Mouse (Mus musculus): ENCODE data around the gene Cd47. TPM values are rescaled to one million over a fixed set of nuclear protein-coding genes. Genes with fewer than 3 reads are reported as not detected.

Gene Cd47
- polyA plus RNA-seq, 1 experiment from 2014 or later: 38.4 TPM

DNA sequence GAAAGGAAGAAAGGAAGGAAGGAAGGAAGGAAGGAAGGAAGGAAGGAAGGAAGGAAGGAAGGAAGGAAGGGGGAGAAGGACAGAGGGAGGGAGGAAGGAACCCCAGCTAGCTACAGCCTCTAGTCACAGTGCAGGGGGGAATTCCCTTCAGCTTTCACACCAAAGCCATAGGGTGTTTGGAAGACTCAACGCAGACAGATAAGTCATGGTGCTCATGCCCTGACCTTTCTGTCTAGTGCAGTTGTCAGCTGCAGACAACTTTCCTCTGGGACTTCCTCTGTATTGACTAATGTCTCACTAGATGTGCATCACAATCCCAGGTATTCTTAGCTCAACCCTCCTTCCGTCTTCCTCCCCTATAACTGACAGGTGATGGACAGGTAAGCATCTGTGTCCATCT is 3.4 kb upstream of the Cd47 start:
- H3K27me3 ChIP-seq (ENCODE audit: low read depth, poor library complexity, severe bottlenecking): no peaks in the 10 kb centered on the region
- H3K9me3 ChIP-seq (replicated peaks): no peaks in the 10 kb centered on the region
- WGBS: 91% methylated on average over 2 of the region's 2 CpGs
- H3K27ac ChIP-seq (replicated peaks): no peak overlapping the region
- no peak for DNase-seq (ENCODE audit: low spot score)
- no peaks in the 10 kb centered on the region for H3K36me3 ChIP-seq
- H3K4me3 ChIP-seq: no peak overlapping the region
- H3K4me1 ChIP-seq: no peaks in the 10 kb centered on the region

DNA sequence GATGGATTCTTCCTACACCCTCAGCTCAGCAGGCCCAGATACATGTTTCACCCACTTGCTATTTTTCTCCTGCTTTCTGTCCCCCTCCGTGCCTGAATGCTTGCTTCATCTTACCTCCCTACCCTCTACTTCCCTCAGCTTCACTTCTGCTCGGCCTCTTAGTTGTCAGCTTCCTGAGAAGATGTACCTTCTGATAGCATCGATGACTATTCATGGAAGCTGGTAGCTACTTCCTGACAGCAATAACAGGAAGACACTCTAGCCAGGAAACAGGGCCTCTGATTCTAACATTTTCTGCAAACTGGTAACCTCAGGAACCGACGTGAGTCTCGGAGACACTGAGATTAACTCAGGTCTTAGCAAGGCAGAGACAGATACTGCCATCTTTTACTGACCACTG is 1.5 kb upstream of the Cd47 start:
- WGBS: 85% methylated on average over 6 of the region's 6 CpGs
- DNase-seq (ENCODE audit: low spot score): no peak
- Histone ChIP-seq H3K9me3 (replicated peaks) (no peaks in the 10 kb centered on the region), H3K4me1 (peaks cover 10% of the 10 kb centered on the region), H3K36me3 (no peaks in the 10 kb centered on the region), H3K27ac (replicated peaks) (no peak overlapping the region), H3K4me3 (no peak overlapping the region), H3K27me3 (ENCODE audit: low read depth, poor library complexity, severe bottlenecking) (no peaks in the 10 kb centered on the region)

DNA sequence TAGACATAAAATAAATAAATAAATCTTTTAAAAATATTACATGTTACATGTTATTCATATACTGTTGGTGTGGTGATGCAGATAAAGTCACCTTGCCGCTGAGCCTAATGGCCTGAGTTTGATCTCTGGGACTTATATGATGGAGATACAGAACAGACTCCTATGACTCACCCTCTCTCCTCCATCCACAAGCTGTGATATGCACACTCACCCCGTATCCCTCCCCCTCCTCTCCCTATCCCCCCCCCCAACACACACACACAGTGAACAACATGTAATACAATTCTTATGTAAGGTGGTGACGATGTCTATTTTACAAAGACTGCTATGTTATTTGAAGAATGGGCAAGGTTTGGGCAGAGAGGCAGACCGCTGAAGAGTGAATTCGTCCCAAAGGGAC is 663 bp downstream of the Cd47 start:
- H3K27ac ChIP-seq (replicated peaks): no peak overlapping the region
- 86% methylated on average over 5 of the region's 5 CpGs for WGBS
- no peak for DNase-seq (ENCODE audit: low spot score)
- H3K4me3 ChIP-seq: no peak overlapping the region
- H3K27me3 ChIP-seq (ENCODE audit: low read depth, poor library complexity, severe bottlenecking): 0 out of 2 replicates have a peak, but pooled peaks cover 3% of the 10 kb centered on the region
- H3K36me3 ChIP-seq: no peaks in the 10 kb centered on the region
- H3K9me3 ChIP-seq (replicated peaks): no peaks in the 10 kb centered on the region
- peaks cover 18% of the 10 kb centered on the region for H3K4me1 ChIP-seq

DNA sequence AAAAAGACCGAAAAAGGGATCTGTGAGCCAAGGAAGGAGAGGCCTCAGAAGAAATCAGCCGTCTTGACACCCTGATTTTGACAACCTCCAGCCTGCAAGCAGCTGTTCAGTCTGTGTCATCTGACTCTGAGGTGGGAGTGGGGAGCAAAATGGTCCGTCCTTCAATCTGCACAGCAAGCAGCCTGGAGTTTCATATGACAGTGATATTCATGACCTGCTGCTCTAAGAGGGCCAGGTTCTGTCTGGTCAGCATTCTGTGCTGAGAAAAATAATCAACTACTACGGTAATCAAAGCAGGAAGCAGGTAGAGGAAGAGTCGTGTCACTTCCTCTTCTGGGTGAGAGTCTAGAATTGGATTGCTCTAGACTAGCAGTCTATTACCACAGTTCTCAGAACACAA is 1.1 kb downstream of the Cd47 start:
- 83% methylated on average over 5 of the region's 5 CpGs for WGBS
- 0 out of 2 replicates have a peak, but pooled peaks cover 6% of the 10 kb centered on the region for H3K27me3 ChIP-seq (ENCODE audit: low read depth, poor library complexity, severe bottlenecking)
- no peak for DNase-seq (ENCODE audit: low spot score)
- H3K27ac ChIP-seq (replicated peaks): no peak overlapping the region
- peaks cover 18% of the 10 kb centered on the region for H3K4me1 ChIP-seq
- no peaks in the 10 kb centered on the region for H3K36me3 ChIP-seq
- H3K4me3 ChIP-seq: no peak overlapping the region
- H3K9me3 ChIP-seq (replicated peaks): no peaks in the 10 kb centered on the region

DNA sequence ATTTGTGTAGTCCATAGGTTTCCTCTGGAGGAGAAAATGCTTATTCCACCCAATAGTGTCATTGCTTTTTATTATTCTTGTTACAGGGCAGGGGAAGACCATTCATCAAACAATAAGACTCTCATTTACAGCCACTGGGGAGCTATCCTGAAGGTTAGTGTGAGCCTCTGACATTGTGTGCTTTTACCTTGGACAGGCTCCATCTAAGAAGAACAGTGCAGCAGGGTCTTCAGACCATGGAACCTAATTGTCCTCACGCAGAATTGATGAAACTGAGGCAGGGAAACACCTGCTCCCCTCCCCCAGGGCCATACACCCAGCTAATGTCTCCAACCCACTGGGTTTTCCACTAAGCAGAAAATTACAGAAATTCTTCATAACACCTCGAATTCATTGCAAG is 2.7 kb downstream of the Cd47 start:
- H3K4me3 ChIP-seq: no peak overlapping the region
- H3K27me3 ChIP-seq (ENCODE audit: low read depth, poor library complexity, severe bottlenecking): 0 out of 2 replicates have a peak, but pooled peaks cover 6% of the 10 kb centered on the region
- H3K9me3 ChIP-seq (replicated peaks): no peaks in the 10 kb centered on the region
- H3K27ac ChIP-seq (replicated peaks): no peak overlapping the region
- no peak for DNase-seq (ENCODE audit: low spot score)
- 59% methylated on average over 2 of the region's 2 CpGs for WGBS
- H3K4me1 ChIP-seq: peaks cover 18% of the 10 kb centered on the region
- H3K36me3 ChIP-seq: no peaks in the 10 kb centered on the region

DNA sequence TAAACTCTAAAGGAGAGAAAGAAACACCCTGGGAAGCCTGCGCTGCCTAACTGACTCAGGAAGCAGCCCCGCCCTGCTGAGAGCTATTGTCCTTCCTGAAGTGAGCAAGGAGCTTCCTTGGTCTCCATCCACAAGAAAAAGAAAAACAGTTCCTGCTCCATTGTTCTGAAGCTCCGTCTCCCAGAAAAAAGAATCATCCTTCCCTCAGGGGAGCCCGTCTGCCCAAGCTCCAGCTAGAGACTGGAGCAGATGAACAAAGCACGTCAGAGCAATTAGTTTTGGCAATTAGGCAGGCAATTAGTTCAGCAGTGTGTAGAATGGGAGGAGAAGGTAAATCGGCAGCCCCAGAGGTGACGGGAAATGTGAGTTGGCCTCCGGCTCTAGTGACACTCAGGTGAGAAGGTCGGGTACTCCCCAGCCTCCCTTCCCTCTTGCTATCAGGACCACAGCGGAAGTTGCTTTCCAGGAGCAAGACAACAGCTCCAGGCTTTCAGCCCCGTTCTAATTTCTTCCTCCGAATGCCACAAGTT is 3.7 kb downstream of the Cd47 start:
- H3K27ac ChIP-seq (replicated peaks): peak overlapping the region; percentile 76
- DNase-seq (ENCODE audit: low spot score): peak; percentile 34
- 0 out of 2 replicates have a peak, but pooled peaks cover 6% of the 10 kb centered on the region for H3K27me3 ChIP-seq (ENCODE audit: low read depth, poor library complexity, severe bottlenecking)
- WGBS: 2% methylated on average over 12 of the region's 12 CpGs
- peaks cover 18% of the 10 kb centered on the region for H3K4me1 ChIP-seq
- no peaks in the 10 kb centered on the region for H3K9me3 ChIP-seq (replicated peaks)
- peak overlapping the region; percentile 50 for H3K4me3 ChIP-seq
- no peaks in the 10 kb centered on the region for H3K36me3 ChIP-seq

DNA sequence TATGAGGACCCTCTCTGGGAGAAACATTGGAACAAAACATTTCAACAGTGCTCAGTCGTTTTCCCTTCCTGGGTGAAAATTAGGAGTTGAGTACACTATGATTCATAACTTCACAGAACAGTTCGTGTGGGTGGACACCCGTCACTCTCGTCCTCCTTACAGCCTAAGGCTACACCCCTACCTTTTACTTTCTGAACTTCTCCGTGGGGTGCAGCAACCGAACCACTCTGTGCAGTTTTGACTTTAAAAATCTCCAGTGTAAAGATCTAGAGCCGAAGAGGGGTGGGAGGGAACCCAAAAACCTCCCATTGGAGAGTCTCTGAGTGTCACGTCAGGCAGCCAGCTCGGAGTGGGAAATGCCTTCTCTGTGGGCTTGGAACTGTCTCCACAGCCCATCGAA is 6.6 kb downstream of the Cd47 start:
- WGBS: 86% methylated on average over 10 of the region's 10 CpGs

DNA sequence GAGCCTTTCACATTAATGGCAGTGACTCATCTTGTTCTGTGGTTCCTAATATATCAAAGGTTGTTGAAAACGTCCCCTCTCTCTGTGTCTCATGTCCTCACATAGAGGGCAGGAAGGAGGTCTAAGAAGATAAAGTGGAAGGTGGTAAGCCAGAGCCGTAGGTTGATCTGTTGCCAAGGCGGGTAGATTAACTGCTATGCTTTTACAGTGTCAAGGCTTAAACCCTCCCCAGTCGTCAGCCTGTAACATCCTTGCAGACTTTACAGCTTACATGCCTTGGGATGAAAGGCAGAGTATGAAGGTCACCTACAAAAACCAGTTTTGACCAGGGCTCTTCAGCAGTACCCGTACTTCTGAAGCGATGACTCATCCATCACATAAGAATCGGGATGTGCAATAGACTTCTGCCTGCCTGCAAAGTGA is 7.1 kb downstream of the Cd47 start:
- Histone ChIP-seq H3K9me3 (replicated peaks) (no peaks in the 10 kb centered on the region), H3K4me1 (peaks cover 18% of the 10 kb centered on the region), H3K27ac (replicated peaks) (no peak overlapping the region), H3K36me3 (no peaks in the 10 kb centered on the region), H3K4me3 (no peak overlapping the region), H3K27me3 (ENCODE audit: low read depth, poor library complexity, severe bottlenecking) (0 out of 2 replicates have a peak, but pooled peaks cover 6% of the 10 kb centered on the region)
- 87% methylated on average over 7 of the region's 7 CpGs for WGBS
- no peak for DNase-seq (ENCODE audit: low spot score)

More for the DNA sequence above, 6.6 kb downstream of the Cd47 start:
- Histone ChIP-seq H3K27me3 (ENCODE audit: low read depth, poor library complexity, severe bottlenecking) (0 out of 2 replicates have a peak, but pooled peaks cover 6% of the 10 kb centered on the region), H3K36me3 (no peaks in the 10 kb centered on the region), H3K4me3 (no peak overlapping the region), H3K9me3 (replicated peaks) (no peaks in the 10 kb centered on the region), H3K27ac (replicated peaks) (no peak overlapping the region), H3K4me1 (peaks cover 18% of the 10 kb centered on the region)
- DNase-seq (ENCODE audit: low spot score): no peak

DNA sequence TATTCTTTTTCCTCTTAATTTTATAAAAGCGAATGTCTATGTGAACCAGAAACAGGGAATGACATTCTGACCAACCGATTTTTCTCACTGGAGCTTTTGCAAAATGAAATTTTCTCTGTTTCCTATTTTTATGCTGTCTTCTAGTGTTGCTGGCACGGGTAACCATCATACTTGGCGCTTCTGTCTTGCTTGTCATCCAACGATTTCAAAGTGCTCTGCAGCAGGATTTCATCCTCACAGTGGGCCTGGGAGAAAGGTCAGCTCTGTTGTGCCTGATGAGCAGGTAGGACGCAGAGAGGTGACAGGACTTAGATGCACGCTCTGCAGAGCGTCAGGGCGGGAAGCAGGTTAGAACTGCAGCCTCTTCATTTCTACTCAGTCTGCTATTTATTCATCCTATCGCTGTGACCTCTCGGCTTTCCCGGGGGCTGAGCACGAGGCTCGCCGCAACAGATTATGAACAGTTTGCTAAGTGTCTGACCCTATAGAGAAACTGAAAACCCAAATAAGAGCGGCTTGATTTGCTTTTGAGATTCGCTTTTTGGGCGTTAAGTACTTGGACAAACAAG is 7.6 kb downstream of the Cd47 start:
- Histone ChIP-seq H3K36me3 (no peaks in the 10 kb centered on the region), H3K27ac (replicated peaks) (no peak overlapping the region), H3K4me3 (no peak overlapping the region), H3K27me3 (ENCODE audit: low read depth, poor library complexity, severe bottlenecking) (0 out of 2 replicates have a peak, but pooled peaks cover 6% of the 10 kb centered on the region), H3K9me3 (replicated peaks) (no peaks in the 10 kb centered on the region), H3K4me1 (peaks cover 17% of the 10 kb centered on the region)
- no peak for DNase-seq (ENCODE audit: low spot score)
- 82% methylated on average over 18 of the region's 18 CpGs for WGBS

DNA sequence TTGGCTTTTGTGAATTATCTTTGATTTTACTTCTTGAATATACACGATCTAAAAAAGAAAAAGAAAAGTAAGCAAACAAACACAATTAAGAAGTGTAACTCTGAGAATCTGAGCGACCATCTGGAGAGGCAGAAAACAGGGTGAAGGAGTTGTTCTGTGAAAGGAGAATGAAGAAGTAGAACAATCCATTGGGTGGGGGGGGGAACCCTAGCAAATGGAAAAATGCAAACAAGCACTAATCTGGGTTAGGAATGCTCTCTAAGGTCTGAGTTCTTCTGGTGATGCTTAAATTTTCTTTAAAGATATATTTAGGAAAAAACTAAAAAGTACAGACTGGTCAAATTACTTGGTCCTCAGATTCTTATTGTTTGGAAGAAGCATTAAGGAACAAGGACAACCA is 11.6 kb downstream of the Cd47 start:
- 83% methylated on average over 2 of the region's 2 CpGs for WGBS
- Histone ChIP-seq H3K27ac (replicated peaks) (no peak overlapping the region), H3K36me3 (no peaks in the 10 kb centered on the region), H3K4me3 (no peak overlapping the region), H3K4me1 (no peaks in the 10 kb centered on the region), H3K27me3 (ENCODE audit: low read depth, poor library complexity, severe bottlenecking) (no peaks in the 10 kb centered on the region), H3K9me3 (replicated peaks) (no peaks in the 10 kb centered on the region)
- DNase-seq (ENCODE audit: low spot score): no peak

DNA sequence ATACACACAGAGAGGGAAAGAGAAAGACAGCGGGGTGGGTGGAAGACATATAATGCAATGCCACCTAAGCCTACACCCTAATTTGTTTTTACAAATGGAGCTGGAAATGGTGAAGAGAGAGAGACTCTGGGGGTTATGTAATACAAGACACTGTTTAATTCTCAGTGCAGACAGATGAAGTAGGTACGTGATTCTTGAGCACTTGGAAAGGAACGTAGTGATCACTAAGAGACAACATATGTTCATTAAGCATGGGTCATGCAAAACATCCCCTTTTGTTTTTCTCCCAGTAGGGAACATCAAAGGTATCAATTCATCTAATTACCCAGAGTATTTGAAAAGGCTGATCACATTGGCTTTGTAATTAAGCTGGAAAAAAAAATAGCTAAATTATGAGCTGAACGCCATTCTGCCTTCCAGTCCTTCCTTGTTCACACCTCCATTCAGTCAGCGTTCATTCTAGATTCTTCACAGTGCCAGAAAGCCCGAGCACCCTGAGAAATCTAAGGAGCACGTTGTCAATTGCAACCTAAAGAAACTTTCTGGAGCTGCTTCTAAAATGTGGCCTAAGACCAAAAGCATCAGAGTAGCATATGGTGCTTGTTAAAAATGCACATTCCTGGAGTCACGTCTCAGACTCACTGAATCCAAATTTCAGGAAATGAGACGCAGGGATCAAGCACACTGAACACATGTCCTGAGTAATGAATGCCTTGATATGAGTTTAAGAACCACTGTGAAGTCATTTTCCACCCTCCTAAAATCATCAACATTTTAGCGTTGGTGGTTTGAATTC is 12.7 kb downstream of the Cd47 start:
- Histone ChIP-seq H3K27ac (replicated peaks) (no peak overlapping the region), H3K4me1 (no peaks in the 10 kb centered on the region), H3K4me3 (no peak overlapping the region), H3K27me3 (ENCODE audit: low read depth, poor library complexity, severe bottlenecking) (no peaks in the 10 kb centered on the region), H3K36me3 (no peaks in the 10 kb centered on the region), H3K9me3 (replicated peaks) (no peaks in the 10 kb centered on the region)
- DNase-seq (ENCODE audit: low spot score): no peak
- 82% methylated on average over 10 of the region's 10 CpGs for WGBS

DNA sequence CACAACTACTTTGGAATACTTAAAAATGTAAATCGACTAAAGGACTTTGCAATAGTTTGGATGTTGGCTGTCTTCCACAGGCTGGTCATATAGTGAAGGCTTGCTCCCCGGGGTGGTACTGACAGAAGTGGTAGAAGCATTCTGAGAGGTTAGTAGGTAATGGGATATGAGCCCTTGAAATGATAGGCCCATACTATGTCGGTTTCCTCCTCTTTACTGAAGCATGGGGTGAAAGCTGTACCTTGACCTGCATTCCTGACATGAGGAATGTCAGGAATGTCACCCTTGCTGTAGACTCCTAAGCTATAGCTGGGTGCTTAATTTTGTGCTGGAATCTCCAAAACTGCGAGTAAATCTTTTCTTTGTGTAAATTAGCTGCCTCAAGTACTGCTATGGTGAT is 14.1 kb downstream of the Cd47 start:
- no peaks in the 10 kb centered on the region for H3K27me3 ChIP-seq (ENCODE audit: low read depth, poor library complexity, severe bottlenecking)
- no peak for DNase-seq (ENCODE audit: low spot score)
- no peaks in the 10 kb centered on the region for H3K36me3 ChIP-seq
- no peak overlapping the region for H3K4me3 ChIP-seq
- no peak overlapping the region for H3K27ac ChIP-seq (replicated peaks)
- no peaks in the 10 kb centered on the region for H3K9me3 ChIP-seq (replicated peaks)
- no peaks in the 10 kb centered on the region for H3K4me1 ChIP-seq
- 79% methylated on average over 4 of the region's 4 CpGs for WGBS

DNA sequence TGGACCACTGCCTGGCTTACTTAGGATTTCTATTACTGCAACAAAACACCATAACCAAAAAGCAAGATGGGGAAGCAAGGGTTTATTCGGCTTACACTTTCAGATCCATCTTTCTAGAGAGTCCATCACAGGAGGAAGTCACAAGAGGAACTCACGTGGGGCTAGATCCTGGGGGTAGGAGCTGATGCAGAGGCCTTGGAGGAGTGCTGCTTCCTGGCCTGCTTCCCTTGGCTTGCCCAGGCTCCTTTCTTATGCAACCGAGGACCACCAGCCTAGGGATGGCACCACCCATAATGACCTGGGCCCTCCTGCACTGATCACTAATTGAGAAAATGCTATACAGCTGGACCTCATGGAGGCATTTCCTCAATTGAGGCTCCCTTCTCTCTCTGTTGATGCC is 16.6 kb downstream of the Cd47 start:
- H3K27ac ChIP-seq (replicated peaks): no peak overlapping the region
- H3K4me3 ChIP-seq: no peak overlapping the region
- WGBS: 84% methylated on average over 3 of the region's 3 CpGs
- H3K27me3 ChIP-seq (ENCODE audit: low read depth, poor library complexity, severe bottlenecking): no peaks in the 10 kb centered on the region
- no peaks in the 10 kb centered on the region for H3K36me3 ChIP-seq
- no peaks in the 10 kb centered on the region for H3K9me3 ChIP-seq (replicated peaks)
- no peaks in the 10 kb centered on the region for H3K4me1 ChIP-seq
- no peak for DNase-seq (ENCODE audit: low spot score)
